Mouse (Mus musculus) testis, adult 2 months (tissue): Measurements from ENCODE around the gene Adat2. TPM values are rescaled to one million over a fixed set of nuclear protein-coding genes. Genes with fewer than 3 reads are reported as not detected.
A peak's percentile ranks its signal among the peaks of the same experiment; 100 is the strongest.

Experiments used
- H3K27ac ChIP-seq: fragments of 200-500 bp; 2 replicates; pipeline ENCODE4 v1.5.1; 2012; ENCODE audit warnings: low read depth, low read length; ENCODE audit not compliant: control insufficient read depth, insufficient read depth
- H3K27me3 ChIP-seq: fragments of 200-500 bp; 2 replicates; pipeline ENCODE4 v1.6.1; 2012; ENCODE audit warnings: mild to moderate bottlenecking, low read length, moderate library complexity; ENCODE audit not compliant: control insufficient read depth, insufficient read depth
- H3K36me3 ChIP-seq: fragments of 200-500 bp; 2 replicates; pipeline ENCODE4 v1.6.1; 2012; ENCODE audit warnings: mild to moderate bottlenecking, low read length; ENCODE audit not compliant: control insufficient read depth, insufficient read depth
- H3K4me1 ChIP-seq: fragments of 200-500 bp; 2 replicates; pipeline ENCODE4 v1.6.1; 2012; ENCODE audit warnings: low read length; ENCODE audit not compliant: control insufficient read depth, insufficient read depth
- H3K4me3 ChIP-seq: fragments of 200-500 bp; 2 replicates; pipeline ENCODE4 v1.5.1; 2012; ENCODE audit warnings: low read depth, mild to moderate bottlenecking, low read length, moderate library complexity, mixed read lengths; ENCODE audit not compliant: control insufficient read depth
- CTCF ChIP-seq: fragments of 200-500 bp; IDR thresholded peaks from 2 replicates; pipeline ENCODE4 v1.5.1; 2012; ENCODE audit warnings: low read depth, mild to moderate bottlenecking, inconsistent platforms, low read length, moderate library complexity; ENCODE audit not compliant: control insufficient read depth, insufficient read depth, insufficient replicate concordance
- POLR2A ChIP-seq: fragments of 200-500 bp; IDR thresholded peaks from 2 replicates; pipeline ENCODE4 v1.6.1; 2012; ENCODE audit warnings: low read depth, mild to moderate bottlenecking, inconsistent platforms, low read length, moderate library complexity; ENCODE audit not compliant: control insufficient read depth
- polyA plus RNA-seq: library from polyadenylated mRNA; depleted of rRNA; stranded (reverse); fragments of >200 nt; gene quantifications from 2 replicates; pipeline ENCODE4 v1.2.3, GENCODE M21; 2012; rRNA removed

The Adat2 gene
- 20.5 and 21.4 TPM in 2 replicates for polyA plus RNA-seq

DNA sequence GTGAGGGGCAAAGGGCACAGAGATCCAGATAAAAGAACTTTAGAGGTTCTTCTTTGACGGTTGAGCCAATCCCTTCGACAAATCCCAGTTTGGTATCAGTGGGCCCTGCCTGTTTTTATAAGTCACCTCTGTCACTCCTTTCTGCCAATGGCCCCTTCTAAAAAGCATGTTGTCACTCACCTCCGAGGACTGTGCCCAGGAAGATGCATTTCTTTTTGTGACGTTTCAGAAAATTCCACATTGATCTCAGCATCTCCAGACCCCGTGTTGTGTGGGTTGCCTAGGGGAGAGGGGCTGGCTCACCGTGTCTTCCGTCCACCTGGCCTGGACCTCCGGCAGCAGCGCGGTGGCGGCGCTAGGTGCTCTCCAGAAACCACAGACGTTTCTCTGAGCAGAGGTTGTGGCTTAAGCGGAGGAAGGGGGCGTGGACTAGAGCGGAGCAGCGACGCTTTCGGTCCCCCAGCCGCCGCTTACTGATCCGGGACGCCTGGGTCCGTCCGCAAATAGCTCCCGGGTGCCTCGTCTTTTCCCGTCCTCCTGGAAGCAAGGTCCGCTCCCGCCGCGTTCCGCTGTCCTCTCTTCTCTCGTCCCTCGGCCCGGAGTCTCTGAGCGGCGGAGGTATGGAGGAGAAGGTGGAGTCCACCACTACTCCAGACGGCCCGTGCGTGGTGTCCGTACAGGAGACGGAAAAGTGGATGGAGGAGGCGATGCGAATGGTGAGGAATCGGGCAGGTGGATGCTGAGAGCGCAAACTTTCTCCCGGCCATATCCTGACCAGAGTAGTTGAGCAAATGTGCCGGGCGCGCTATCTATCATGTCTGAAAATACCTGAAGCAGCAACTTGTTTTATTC is at the start of gene Adat2, which contains the start of gene Pex3:
Gene Adat2 (plus strand): TSS at position 249 of the 852 bp plus-strand sequence.
Gene Pex3 (minus strand): TSS at position 497 of the 852 bp plus-strand sequence.
- H3K27me3 ChIP-seq, result no peaks in the 10 kb centered on the region
- TF ChIP-seq CTCF, result no peak
- peak; percentile 80 for TF ChIP-seq POLR2A
- H3K4me1 ChIP-seq, result no peaks in the 10 kb centered on the region
- H3K27ac ChIP-seq, result peak within 1 kb of the TSS; percentile 91
- peak within 1 kb of the TSS; percentile 98 for H3K4me3 ChIP-seq
- H3K36me3 ChIP-seq, result no peaks in the 10 kb centered on the region

- no peaks in the 10 kb centered on the region for H3K27me3 ChIP-seq
- TF ChIP-seq CTCF, result no peak
- no peak for TF ChIP-seq POLR2A
- H3K4me1 ChIP-seq, result no peaks in the 10 kb centered on the region
- no peak overlapping the region for H3K4me3 ChIP-seq
- H3K27ac ChIP-seq, result no peak overlapping the region
- H3K36me3 ChIP-seq, result no peaks in the 10 kb centered on the region
These were observed 30.8 kb upstream of the Adat2 start for GRCm38 (mm10) chr10:13521857-13522256.

- Histone ChIP-seq H3K4me3 (no peak overlapping the region), H3K4me1 (no peaks in the 10 kb centered on the region), H3K27me3 (no peaks in the 10 kb centered on the region), H3K36me3 (no peaks in the 10 kb centered on the region; the same call in 1 of the 2 replicates), H3K27ac (no peak overlapping the region)
- no peak for TF ChIP-seq CTCF
- TF ChIP-seq POLR2A, result no peak
These were observed 24.5 kb upstream of the Adat2 start for GRCm38 (mm10) chr10:13528155-13528554.

DNA sequence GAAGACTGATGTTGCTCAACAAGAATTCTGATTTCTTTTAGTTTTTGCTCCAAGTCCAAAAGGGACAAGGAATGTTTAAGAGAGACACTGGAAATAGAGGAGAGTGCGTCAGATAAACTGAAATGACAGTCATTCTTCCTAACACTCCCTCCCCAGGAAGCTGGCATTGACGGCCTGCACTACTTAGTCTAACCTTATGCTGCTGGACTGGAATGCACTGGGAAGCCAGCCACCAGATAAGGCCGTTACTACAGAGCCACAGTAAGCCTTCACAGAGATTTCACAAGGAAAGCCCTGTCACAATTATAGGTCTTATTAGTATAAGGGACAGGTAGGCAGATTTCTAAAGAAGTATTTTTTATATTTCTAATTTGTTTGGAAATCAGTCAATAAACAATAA is 17.9 kb upstream of the Adat2 start:
- no peaks in the 10 kb centered on the region for H3K27me3 ChIP-seq
- H3K27ac ChIP-seq, result no peak overlapping the region
- TF ChIP-seq CTCF (no peak), POLR2A (no peak)
- H3K4me3 ChIP-seq, result no peak overlapping the region
- H3K36me3 ChIP-seq, result no peaks in the 10 kb centered on the region; the same call in none of the 2 replicates
- H3K4me1 ChIP-seq, result no peaks in the 10 kb centered on the region

- Histone ChIP-seq H3K27me3 (no peaks in the 10 kb centered on the region), H3K4me3 (no peak overlapping the region), H3K36me3 (no peaks in the 10 kb centered on the region; the same call in 1 of the 2 replicates), H3K27ac (no peak overlapping the region), H3K4me1 (no peaks in the 10 kb centered on the region)
- TF ChIP-seq POLR2A (no peak), CTCF (no peak)
These were observed 16.0 kb upstream of the Adat2 start for GRCm38 (mm10) chr10:13536706-13537105.

- no peaks in the 10 kb centered on the region; the same call in none of the 2 replicates for H3K36me3 ChIP-seq
- no peaks in the 10 kb centered on the region for H3K27me3 ChIP-seq
- TF ChIP-seq POLR2A (no peak), CTCF (no peak)
- no peak overlapping the region for H3K27ac ChIP-seq
- no peak overlapping the region for H3K4me3 ChIP-seq
- no peaks in the 10 kb centered on the region for H3K4me1 ChIP-seq
These were observed 12.8 kb upstream of the Adat2 start for GRCm38 (mm10) chr10:13539769-13540333.

DNA sequence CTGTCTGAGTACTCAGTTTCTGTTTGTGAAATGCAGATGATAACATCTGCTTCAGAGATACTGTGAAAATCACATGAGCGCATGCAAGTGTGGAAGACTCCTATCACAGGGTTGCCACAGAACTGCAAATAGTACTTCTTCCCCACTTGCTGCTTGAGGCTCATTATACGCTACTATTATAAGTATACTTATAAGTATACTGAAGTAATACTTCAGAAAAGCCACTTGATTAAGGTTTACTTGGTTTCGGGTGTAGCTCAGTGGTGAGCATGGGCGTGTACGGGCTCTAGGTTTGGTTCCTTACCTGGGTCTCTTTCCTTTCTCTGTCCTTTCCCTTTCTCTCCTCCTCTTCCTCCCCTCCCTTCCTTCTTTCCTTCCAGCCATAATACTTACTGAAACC is 11.0 kb upstream of the Adat2 start:
- Histone ChIP-seq H3K27ac (no peak overlapping the region), H3K4me3 (no peak overlapping the region), H3K27me3 (no peaks in the 10 kb centered on the region), H3K36me3 (peaks cover 2% of the 10 kb centered on the region), H3K4me1 (no peaks in the 10 kb centered on the region)
- TF ChIP-seq CTCF (no peak), POLR2A (no peak)

GRCm38 (mm10) chr10:13553498-13553985 is 848 bp downstream of the Adat2 start:
- TF ChIP-seq CTCF (no peak), POLR2A (no peak)
- H3K27ac ChIP-seq, result no peak overlapping the region

More at GRCm38 (mm10) chr10:13553498-13553985, 848 bp downstream of the Adat2 start:
- Histone ChIP-seq H3K4me1 (no peaks in the 10 kb centered on the region), H3K27me3 (no peaks in the 10 kb centered on the region), H3K4me3 (peak overlapping the region; percentile 98), H3K36me3 (no peaks in the 10 kb centered on the region)
